Mouse (Mus musculus) hindbrain, postnatal 0 days (tissue): Measurements from ENCODE around the gene Myom3. TPM values are rescaled to one million over a fixed set of nuclear protein-coding genes. Genes with fewer than 3 reads are reported as not detected.

Experiments
- ATAC-seq: fragments of 200-750 bp; cut with Nextera tagmentation; 2 replicates; pipeline ENCODE4 v1.8.0; 2017; ENCODE audit warnings: mild to moderate bottlenecking, moderate TSS enrichment, moderate library complexity
- DNase-seq: peaks from one replicate; pipeline ENCODE4 v3.0.0-alpha.2; 2015; ENCODE audit warnings: low spot score
- H3K27ac ChIP-seq: fragments of 300-500 bp; sonication (generic); 2 replicates; pipeline ENCODE4 v1.5.1; 2014; ENCODE audit warnings: mild to moderate bottlenecking
- H3K27me3 ChIP-seq: fragments of 300-500 bp; sonication (generic); 2 replicates; pipeline ENCODE4 v1.6.1; 2014; ENCODE audit warnings: low read length, mixed read lengths; ENCODE audit not compliant: insufficient read depth
- H3K36me3 ChIP-seq: fragments of 300-500 bp; sonication (generic); 2 replicates; pipeline ENCODE4 v1.6.1; 2014; ENCODE audit warnings: low read length, mixed read lengths; ENCODE audit not compliant: insufficient read depth
- H3K4me1 ChIP-seq: fragments of 300-500 bp; sonication (generic); 2 replicates; pipeline ENCODE4 v1.6.1; 2014; ENCODE audit warnings: antibody characterized with exemption, low read length, mixed read lengths; ENCODE audit not compliant: insufficient read depth
- H3K4me2 ChIP-seq: fragments of 300-500 bp; sonication (generic); 2 replicates; pipeline ENCODE4 v1.6.1; 2014; ENCODE audit warnings: low read depth, mild to moderate bottlenecking, low read length, moderate library complexity, mixed read lengths
- H3K4me3 ChIP-seq: fragments of 300-500 bp; sonication (generic); 2 replicates; pipeline ENCODE4 v1.5.1; 2014; ENCODE audit warnings: low read length
- H3K9ac ChIP-seq: fragments of 300-500 bp; sonication (generic); replicated peaks from 2 replicates; pipeline ENCODE4 v1.6.1; 2014; ENCODE audit warnings: mild to moderate bottlenecking, low read length, moderate library complexity, mixed read lengths
- H3K9me3 ChIP-seq: fragments of 300-500 bp; sonication (generic); 2 replicates; pipeline ENCODE4 v1.6.1; 2016; ENCODE audit warnings: low read length, mixed read lengths
- CTCF ChIP-seq: IDR thresholded peaks from 2 replicates; pipeline ENCODE4 v1.5.1; 2016; ENCODE audit warnings: antibody characterized with exemption, control low read depth, low read depth
- WGBS: fragments of 180-500 bp; shearing (Covaris S2); extraction: QIAGEN DNeasy Blood & Tissue Kit; methylation state at CpG from one replicate; pipeline ENCODE4 v1.1.7; 2014; 5-methylcytosine and 5-hydroxymethylcytosine counted together
- polyA plus RNA-seq: library from polyadenylated mRNA; unstranded; fragments of >200 nt; fragmentation: Nextera tagmentation; extraction: Ambion mirVana; gene quantifications from 2 replicates; pipeline ENCODE4 v1.2.1, GENCODE M21; 2015
- total RNA-seq: library from RNA; depleted of rRNA; stranded (reverse); fragments of >200 nt; gene quantifications from 2 replicates; pipeline ENCODE4 v1.2.3, GENCODE M21; 2014

Myom3 gene
- total and polyA plus RNA-seq, 2 experiments from 2014 or later = 0.58 to 1.4 TPM

DNA sequence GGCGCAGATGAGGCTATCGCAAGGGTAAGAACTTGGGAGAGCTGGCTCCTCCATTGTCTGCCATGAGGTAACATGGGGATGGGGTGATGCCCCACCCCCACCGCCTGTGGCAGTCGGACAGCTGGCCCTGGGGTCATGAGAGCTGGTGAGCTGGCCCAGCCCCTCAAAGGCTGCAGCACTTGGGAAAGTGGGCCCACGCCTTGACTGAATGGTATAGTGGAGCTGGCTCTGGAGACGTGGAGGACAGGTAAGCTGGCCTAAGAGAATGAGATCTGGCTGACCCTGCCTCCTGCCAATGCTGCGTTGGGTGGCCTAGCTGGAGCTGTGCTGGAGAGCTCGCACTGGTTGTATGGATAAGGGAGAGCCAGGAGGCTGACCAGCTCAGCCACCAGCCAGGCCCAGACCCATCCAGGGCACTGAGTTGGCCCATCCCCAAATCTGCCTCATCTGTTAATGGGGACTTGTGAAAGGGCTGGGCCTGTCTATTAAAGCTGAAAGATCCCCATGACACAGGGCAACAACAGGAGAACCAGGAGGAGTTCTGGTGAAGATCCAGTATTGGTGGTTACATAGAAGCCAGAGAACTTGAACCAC, 74.7 kb downstream of the Myom3 start:
- Histone ChIP-seq H3K9me3 (no peaks in the 10 kb centered on the region), H3K4me3 (no peak overlapping the region), H3K4me1 (peaks cover 18% of the 10 kb centered on the region; the same call in 1 of the 2 replicates), H3K27ac (peak overlapping the region; percentile 75), H3K36me3 (no peaks in the 10 kb centered on the region), H3K4me2 (no peak overlapping the region), H3K9ac (no peak overlapping the region), H3K27me3 (no peaks in the 10 kb centered on the region)
- DNase-seq (peak; percentile 18), ATAC-seq (0 out of 2 replicates have a peak, but pooled peaks have one; percentile 27)
- no peak for TF ChIP-seq CTCF
- 81% methylated on average over 8 of the region's 8 CpGs for WGBS

DNA sequence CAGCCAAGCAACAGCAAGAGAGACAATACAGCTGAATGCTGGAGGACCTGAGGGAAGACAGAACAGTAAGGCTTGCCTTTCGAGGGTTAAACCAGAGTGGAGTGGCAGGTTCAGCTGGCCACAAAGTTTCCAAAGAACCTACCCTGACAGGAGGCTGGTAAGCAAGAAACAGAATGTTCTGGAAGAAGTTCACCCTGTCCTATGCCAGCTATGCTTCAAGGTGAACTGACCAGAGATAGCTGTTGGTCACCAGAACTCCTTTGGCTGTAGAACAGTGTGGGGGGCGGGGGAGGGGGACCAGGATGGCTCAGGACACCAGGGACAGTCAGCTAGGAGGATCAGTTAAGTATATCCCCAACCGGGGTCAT, 79.4 kb downstream of the Myom3 start:
- Histone ChIP-seq H3K4me1 (peaks cover 9% of the 10 kb centered on the region; the same call in 1 of the 2 replicates), H3K9me3 (no peaks in the 10 kb centered on the region), H3K36me3 (no peaks in the 10 kb centered on the region), H3K27me3 (no peaks in the 10 kb centered on the region), H3K27ac (no peak overlapping the region), H3K4me2 (no peak overlapping the region), H3K4me3 (no peak overlapping the region), H3K9ac (no peak overlapping the region)
- DNase-seq (no peak), ATAC-seq (no peak)
- WGBS = 85% methylated on average over 3 of the region's 3 CpGs
- TF ChIP-seq CTCF = no peak

DNA sequence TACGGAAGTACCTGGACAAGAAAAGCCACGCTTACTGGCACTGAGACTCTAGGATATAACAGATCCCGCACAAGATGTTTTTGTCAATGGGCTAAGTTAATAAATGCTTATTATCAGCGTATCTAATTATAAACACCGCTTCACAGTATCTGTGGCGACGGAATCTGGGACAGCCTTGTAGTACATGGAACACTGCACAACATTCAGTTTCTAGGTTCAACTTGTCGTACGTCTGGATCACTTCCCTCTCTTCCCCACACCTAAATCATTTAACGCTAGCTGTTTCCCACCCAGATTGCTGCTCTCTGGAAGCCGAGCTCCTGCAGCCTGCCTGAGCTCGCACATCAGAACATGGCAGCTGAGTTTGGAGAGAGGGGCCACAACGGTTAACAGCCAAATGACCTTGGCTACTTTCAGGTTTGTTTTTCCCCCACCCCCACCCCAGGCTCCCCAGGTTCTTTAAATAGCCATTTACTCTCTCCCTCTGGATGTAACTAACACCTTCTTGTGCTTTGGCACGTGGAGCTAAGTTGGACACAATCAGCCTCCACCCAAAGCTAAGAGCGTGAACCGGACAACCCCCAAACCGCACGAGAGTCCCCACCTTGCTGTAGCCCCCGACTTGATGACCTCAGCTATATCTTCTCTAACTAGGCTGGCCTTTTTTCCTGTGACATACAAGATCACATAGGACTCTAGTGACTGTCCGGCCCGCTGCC, 79.9 kb downstream of the Myom3 start:
- WGBS = 77% methylated on average over 21 of the region's 21 CpGs
- ATAC-seq = no peak
- no peak overlapping the region for H3K27ac ChIP-seq
- H3K4me2 ChIP-seq = no peak overlapping the region
- TF ChIP-seq CTCF = no peak
- 0 out of 2 replicates have a peak, but pooled peaks cover 4% of the 10 kb centered on the region for H3K4me1 ChIP-seq
- no peaks in the 10 kb centered on the region for H3K27me3 ChIP-seq
- no peak overlapping the region for H3K4me3 ChIP-seq
- H3K36me3 ChIP-seq = no peaks in the 10 kb centered on the region
- no peak overlapping the region for H3K9ac ChIP-seq
- no peak for DNase-seq
- H3K9me3 ChIP-seq = no peaks in the 10 kb centered on the region

DNA sequence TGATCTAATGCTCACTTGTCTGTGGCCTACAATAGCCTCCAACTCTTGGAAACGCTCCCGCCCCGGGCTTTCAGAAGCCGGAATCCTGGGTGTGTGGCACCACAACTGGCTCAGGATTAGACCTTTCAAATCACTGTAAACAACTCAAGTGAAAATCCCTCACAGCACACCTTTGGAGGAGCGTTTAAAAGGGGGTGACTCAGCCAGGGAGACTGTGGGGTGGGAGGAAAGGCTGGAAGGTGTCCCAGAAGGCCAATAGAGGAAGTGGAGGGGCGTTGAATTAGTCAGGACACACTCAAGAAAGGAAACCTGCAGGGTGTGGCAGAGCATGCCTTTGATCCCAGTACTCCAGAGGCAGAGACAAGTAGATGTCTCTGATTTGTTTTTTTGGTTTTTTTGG, 84.9 kb downstream of the Myom3 start:
- Histone ChIP-seq H3K27ac (no peak overlapping the region), H3K27me3 (no peaks in the 10 kb centered on the region), H3K4me3 (no peak overlapping the region), H3K4me2 (no peak overlapping the region), H3K4me1 (0 out of 2 replicates have a peak, but pooled peaks cover under 1% of the 10 kb centered on the region), H3K36me3 (no peaks in the 10 kb centered on the region), H3K9me3 (no peaks in the 10 kb centered on the region), H3K9ac (no peak overlapping the region)
- WGBS = 76% methylated on average over 6 of the region's 6 CpGs
- DNase-seq (no peak), ATAC-seq (no peak)
- TF ChIP-seq CTCF = no peak

DNA sequence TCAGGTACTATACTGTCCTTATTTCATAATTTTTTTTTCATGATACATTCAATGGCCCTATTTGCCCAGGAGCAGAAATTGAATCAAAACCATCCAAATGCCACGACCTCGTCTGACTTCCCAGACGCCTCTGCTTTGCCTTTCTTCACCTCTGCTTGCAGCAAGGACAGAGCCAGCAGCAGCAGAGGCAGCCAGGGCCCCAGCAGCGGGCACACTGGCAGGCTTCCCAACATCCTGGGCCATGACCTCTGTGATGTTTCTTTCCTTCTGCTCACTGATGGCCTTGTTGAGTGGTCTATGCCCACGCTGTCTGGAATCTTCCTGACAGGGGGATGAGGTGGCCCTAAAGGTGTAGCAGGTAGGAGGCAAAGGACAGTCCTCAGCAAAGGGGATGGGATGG, 88.1 kb downstream of the Myom3 start:
- 39% methylated on average over 5 of the region's 5 CpGs for WGBS
- no peak for TF ChIP-seq CTCF
- H3K4me2 ChIP-seq = no peak overlapping the region
- no peaks in the 10 kb centered on the region for H3K9me3 ChIP-seq
- H3K9ac ChIP-seq = no peak overlapping the region
- DNase-seq (no peak), ATAC-seq (no peak)
- H3K4me3 ChIP-seq = no peak overlapping the region
- H3K36me3 ChIP-seq = no peaks in the 10 kb centered on the region
- H3K4me1 ChIP-seq = peaks cover 6% of the 10 kb centered on the region; the same call in 1 of the 2 replicates
- H3K27ac ChIP-seq = no peak overlapping the region
- H3K27me3 ChIP-seq = no peaks in the 10 kb centered on the region

DNA sequence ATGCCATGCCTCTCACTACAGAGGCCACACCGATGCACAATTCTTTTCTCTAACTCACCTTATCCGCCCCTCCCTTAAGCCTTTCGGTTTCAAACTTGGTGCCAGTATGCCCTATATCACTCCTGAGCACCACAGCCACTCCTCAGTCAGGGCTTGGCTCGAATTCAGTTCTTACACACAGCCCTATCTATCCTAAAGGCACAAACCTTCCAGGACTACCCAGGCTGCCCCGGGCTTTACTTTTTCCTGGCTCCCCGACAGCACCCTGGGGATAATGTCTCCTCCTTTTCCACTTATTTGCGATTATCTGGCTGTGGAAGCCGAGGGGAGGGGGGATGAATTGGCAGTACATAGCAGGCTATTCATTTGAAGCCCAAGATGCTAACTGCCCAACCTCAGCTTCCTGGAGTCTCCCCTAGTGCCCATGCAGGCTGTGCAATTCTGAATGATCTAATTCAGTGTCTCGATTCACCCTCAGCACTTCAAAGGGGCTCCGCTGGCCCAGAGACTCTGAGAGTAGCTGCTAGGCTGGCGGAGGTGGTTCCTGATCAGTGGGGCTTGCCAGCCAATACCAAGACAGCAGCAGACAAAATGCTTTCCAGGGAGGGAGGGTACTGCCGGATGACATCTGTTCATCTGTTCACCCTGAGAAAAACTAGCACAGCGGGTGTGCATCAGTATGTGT, 91.0 kb downstream of the Myom3 start:
- Histone ChIP-seq H3K4me3 (no peak overlapping the region), H3K9me3 (no peaks in the 10 kb centered on the region), H3K27ac (peak overlapping the region; percentile 76), H3K4me2 (peak overlapping the region; percentile 45), H3K4me1 (peaks cover 12% of the 10 kb centered on the region), H3K9ac (peak overlapping the region; percentile 10; the same call in 1 of the 2 replicates), H3K27me3 (no peaks in the 10 kb centered on the region), H3K36me3 (no peaks in the 10 kb centered on the region)
- no peak for TF ChIP-seq CTCF
- WGBS = 15% methylated on average over 13 of the region's 13 CpGs
- DNase-seq (peak; percentile 88), ATAC-seq (peak; percentile 90)
